Mouse (Mus musculus) heart, adult 8-10 months (tissue): Measurements from ENCODE around the gene Ugt1a8. TPM values are rescaled to one million over a fixed set of nuclear protein-coding genes. Genes with fewer than 3 reads are reported as not detected.
"Not testable (repeated sequence)": the region's sequence is repeated elsewhere in the genome, so short reads cannot be mapped to it uniquely, and the experiment has no call there.

Experiments used
- DNase-seq: peaks from one replicate; pipeline ENCODE4 v3.0.0; 2022; ENCODE audit warnings: low spot score
- total RNA-seq, 4 experiments: library from RNA; stranded (reverse); gene quantifications; 2 replicates each; pipeline ENCODE4 v1.2.4; 2022

Ugt1a8 gene
- total RNA-seq, 4 experiments from 2014 or later: not detected

GRCm38 (mm10) chr1:88220336-88220735 is 132.7 kb downstream of the Ugt1a8 start:
- peak; percentile 11 for DNase-seq

DNA sequence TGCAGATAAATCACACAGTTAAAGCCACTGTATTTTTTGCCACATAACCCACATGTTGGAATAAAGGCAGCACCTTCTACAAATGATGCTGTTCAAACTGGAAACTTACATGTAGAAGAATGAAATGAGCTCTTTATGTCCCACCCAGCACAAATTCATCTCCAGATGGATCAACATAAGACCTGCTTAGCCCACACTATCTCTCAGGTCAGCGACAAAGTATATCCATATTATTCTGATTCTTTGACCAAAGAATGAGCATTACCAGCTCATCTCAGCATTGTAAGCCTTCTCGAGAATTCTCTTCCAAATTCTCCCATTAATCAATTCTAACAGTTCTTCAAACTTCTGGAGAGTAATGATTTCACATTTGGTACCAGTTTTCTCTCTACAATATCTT is 134.6 kb downstream of the Ugt1a8 start:
- DNase-seq: no peak

- DNase-seq: peak; percentile 6
Measured at GRCm38 (mm10) chr1:88223011-88223515, 135.4 kb downstream of the Ugt1a8 start.

GRCm38 (mm10) chr1:88223591-88223990 is 136.0 kb downstream of the Ugt1a8 start:
- peak; percentile 13 for DNase-seq

DNA sequence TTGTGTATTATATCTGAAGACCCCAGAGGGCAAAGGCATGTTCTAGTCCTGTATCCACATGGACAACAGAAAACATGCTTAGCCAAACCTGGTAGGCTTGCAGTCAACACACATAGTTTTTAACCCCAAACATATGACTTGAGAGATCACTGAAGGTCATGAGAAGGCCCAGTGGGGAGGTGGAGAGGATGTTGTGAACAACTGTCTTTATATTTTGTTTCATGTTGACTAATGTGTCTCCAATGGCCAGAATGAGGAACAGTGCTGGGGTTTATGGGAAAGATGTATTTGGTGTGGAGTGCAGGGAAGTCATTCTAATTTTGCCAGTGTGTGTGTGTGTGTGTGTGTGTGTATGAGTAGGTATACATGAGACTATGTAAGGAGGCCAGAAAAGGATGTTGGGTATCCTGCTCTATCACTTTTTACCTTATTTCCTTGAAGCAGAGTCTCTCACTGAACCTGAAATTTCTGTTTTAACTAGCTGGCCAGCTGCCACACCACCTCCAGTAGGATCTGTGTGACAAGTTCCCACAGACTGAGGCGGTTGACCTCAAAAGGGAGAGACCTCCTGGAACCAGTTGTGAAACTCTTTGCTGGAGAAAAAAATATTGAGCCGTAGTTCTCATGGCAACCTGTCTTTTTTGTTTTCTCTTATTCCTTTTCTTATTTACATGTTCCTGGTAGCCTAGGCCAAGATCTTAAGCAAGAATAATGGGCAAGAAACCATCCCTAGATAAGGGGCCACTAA is 136.6 kb downstream of the Ugt1a8 start:
- peak; percentile 27 for DNase-seq

GRCm38 (mm10) chr1:88225301-88225700 is 137.7 kb downstream of the Ugt1a8 start:
- DNase-seq: not testable (repeated sequence)

DNA sequence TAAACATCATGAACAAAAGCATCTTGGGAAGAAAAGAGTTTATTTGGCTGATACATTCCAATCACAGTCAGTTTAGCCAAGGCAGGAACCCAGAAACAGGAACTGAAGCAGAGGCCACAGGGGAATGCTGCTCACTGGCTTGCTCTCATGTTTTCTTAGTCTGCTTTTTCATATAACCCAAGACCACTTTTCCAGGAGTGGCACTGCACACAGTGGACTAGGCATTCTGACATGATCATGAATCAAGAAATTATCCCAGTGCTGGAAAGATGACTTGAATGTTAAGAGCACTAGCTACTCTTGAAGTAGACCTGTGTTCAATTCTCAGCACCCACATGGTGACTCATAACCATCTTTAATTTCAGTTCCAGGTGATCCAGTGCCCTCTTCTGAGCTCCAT is 138.1 kb downstream of the Ugt1a8 start:
- DNase-seq: no peak

DNA sequence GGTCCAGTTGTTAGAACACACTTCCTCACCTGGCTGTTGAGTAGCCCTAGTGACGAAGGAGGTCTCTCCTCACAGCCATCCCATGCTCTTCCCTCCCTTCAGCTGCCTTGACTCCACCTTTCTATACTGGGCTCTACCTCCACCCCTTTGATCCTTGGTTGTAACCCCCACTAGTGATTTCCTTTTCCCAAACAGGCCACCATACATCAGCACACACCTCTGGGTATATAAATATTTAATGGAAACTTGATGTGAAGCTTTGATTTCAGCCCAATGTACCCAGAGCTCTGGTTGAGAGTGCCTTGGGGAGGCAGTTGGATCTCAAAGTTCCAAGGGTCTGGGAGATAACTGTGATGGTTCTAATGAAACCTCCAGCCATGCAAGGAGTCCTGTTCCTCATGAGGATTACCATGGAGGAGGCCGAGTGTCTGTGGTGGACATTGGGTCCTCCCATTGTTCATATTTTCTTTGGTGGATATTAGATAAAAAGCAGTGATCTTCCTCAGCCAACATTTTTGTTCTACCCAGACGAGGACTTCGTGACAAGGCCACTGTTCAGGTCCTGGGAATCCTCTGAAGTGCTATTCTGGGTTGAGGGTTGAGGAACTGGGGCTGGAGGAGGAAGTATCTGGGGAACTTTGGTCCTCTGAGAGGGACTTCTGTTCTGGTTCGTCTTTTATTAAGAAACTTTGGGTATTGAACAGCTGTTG is 139.2 kb downstream of the Ugt1a8 start, which contains the start of gene Mroh2a:
Gene Mroh2a, plus strand, starts transcription at position 317 of the 710 bp plus-strand sequence.
- peak; percentile 60 for DNase-seq

DNA sequence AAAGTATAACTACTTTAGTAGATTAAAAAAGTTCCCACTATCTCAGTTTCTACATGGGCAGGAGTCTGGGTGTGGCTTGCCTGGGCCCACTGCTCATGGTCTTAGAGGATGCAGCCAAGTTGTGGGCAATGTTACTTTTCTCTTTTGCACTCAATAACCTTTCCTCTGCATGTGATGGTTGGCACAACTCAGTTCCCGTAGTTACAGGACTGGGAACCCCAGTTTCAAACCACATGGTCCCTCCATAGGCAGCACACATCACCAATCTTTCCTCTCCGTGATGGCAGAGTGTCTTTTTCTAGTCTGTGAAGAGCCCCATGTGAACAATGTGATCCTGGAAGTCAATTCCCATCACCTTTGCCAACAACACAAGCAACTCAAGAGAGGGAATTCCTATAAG is 139.9 kb downstream of the Ugt1a8 start:
- DNase-seq: no peak

GRCm38 (mm10) chr1:88228121-88228520 is 140.5 kb downstream of the Ugt1a8 start:
- DNase-seq: no peak

DNA sequence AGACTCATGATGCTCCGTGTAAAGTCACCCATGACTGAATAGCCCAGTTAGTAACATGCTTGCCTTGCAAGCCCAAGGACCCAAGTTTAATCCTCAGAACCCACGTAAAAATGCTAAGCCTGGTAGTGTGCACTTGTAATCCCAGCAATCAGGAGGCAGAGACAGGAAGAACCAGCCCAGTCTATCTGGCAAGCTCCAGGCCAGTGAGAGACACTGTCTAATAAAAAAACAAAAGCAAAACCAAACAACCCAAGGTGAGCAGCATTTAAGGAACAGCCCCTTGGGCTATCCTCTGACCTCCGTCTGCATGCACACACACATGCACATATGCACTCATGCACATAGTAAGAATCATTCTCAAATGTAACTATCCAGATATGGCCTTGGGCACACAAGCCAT is 142.0 kb downstream of the Ugt1a8 start:
- no peak for DNase-seq

DNA sequence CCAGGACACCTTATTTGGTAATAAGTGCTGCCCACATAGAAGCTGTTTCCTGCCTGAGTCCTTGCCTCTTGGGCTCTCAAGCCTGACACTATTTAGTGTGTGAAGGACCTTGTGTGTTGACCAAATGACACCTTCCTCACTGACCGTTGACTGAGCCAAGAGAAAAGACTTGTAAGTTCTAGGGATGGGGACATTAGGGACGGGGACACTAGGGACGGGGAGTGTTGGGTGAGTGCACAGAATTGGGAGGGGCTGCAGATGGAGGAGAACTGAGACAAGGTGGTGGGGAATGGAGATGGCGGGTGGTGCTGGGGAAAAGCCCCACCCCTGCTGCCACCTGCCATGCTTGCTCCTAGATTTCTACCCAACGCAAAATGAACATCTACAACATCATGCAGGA is 142.4 kb downstream of the Ugt1a8 start:
- DNase-seq: no peak

- no peak for DNase-seq
Measured at GRCm38 (mm10) chr1:88230421-88230820, 142.8 kb downstream of the Ugt1a8 start.

- DNase-seq: no peak
Measured at GRCm38 (mm10) chr1:88230981-88231802, 143.6 kb downstream of the Ugt1a8 start.

GRCm38 (mm10) chr1:88231803-88232499 is 144.3 kb downstream of the Ugt1a8 start:
- DNase-seq: no peak

GRCm38 (mm10) chr1:88232664-88233380 is 145.2 kb downstream of the Ugt1a8 start:
- no peak for DNase-seq

- no peak for DNase-seq
Measured at GRCm38 (mm10) chr1:88233421-88234247, 146.0 kb downstream of the Ugt1a8 start.

- no peak for DNase-seq
Measured at GRCm38 (mm10) chr1:88234248-88234610, 146.6 kb downstream of the Ugt1a8 start.

- no peak for DNase-seq
Measured at GRCm38 (mm10) chr1:88234646-88235045, 147.0 kb downstream of the Ugt1a8 start.
